Mouse (Mus musculus): ENCODE results near the gene Peli2.
"Not testable (repeated sequence)": the region's sequence is repeated elsewhere in the genome, so short reads cannot be mapped to it uniquely, and the experiment has no call there.

The Peli2 gene

DNA sequence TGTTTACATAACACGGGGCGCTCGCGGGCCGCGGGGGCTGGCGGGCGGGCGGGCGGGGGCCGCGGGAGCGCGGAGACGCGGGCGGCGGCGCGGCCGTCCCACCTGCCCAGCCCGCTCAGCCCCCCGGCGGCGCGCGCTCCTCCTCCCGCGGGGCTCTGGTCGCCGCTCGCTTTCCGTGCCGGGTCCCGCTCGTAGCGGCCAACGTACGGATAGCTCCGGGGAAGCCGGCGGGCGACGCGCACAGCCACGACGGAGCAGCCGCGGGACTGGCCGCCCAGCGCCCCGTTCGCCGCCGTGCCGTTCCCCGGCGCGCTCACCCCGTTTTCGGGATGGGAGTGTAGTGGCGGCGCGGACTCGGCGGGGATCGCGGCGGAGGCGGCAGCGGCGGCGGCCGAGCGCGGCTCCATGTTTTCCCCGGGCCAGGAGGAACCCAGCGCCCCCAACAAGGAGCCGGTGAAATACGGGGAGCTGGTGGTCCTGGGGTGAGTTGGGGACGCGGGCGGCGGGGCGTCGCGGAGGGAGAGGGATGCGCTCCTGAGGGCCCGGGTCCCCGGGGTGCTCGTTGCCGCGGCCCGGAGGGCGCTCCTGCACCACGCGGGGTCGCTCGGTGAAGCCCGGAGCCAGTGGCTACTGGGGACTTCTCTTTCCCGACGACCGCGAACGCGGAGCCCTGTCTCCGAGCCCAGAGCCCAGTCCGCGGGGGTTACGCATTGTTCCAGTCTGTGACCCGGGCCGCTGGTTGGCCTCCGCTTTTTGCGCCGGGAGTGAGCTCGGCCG lies at the start of gene Peli2:
TSS of gene Peli2 (plus strand) at position 72 of the 777 bp plus-strand sequence.
- DNase-seq (ENCODE audit: low read depth, low spot score): peak; percentile 38

DNA sequence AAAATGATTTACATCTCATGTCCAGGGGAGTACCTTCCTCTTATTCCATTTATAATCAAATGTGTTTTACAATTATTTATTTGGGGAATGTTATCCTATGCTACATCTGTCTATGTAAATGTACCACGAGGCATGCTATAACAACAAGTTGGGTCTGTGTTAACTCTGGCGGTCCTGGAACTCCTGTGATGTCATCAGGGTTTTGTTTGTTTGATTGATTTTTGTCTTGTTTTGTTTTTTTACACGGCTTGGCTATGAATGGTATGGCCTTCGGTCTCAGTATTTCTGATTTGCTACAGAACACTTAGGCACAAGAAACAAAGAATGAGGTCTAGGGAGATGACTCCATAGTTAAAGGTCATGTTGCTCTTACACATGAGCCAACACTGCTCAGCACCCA lies 48.5 kb upstream of the Peli2 start:
- DNase-seq (ENCODE audit: low read depth, low spot score): no peak

DNA sequence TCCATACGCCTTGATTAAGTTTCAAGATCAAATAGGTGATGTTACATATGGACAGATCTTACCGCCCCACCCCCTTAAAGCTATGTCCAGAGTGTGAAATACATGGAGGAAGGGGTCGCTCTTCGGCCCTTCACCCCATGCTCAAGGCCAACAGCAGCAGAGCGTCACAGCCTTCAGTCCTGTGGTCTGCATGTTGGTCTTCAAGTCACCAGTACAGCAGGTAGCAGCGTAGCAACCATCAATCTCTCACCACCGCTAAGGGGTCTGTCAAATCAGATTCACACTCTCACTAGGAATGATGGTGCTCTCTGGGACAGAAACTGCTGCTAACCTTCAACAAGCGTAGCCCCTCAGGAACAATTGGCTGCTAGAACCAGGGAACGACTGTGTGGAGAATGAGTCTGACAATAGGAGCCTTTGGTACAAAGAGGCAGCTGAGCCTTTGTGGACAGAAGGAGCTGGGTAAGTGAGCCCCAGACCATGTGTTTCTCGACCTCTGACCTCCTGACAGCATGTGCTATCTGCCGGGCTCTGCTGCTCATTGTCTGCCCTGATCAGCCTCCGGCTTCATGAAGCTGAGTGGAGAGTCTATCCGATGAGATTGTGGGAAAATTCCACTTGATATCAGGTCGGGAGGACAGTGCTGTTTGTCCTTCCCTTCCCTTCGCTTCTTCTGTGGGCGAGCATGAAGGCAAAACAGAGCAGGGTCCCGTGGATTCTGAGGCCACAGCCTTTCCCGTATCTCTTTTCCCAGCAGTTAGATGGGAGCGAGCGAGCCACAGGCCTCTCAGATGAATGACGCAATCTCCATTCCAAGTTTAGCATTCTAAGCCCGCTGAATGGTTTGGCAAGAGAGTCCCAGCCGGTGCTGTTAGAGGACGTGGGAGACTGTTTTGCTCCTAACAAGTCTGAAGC lies 47.1 kb upstream of the Peli2 start:
- no peak for DNase-seq (ENCODE audit: low read depth, low spot score)

GRCm38 (mm10) chr14:48079574-48079973 lies 41.0 kb upstream of the Peli2 start:
- not testable (repeated sequence) for DNase-seq (ENCODE audit: low read depth, low spot score)

DNA sequence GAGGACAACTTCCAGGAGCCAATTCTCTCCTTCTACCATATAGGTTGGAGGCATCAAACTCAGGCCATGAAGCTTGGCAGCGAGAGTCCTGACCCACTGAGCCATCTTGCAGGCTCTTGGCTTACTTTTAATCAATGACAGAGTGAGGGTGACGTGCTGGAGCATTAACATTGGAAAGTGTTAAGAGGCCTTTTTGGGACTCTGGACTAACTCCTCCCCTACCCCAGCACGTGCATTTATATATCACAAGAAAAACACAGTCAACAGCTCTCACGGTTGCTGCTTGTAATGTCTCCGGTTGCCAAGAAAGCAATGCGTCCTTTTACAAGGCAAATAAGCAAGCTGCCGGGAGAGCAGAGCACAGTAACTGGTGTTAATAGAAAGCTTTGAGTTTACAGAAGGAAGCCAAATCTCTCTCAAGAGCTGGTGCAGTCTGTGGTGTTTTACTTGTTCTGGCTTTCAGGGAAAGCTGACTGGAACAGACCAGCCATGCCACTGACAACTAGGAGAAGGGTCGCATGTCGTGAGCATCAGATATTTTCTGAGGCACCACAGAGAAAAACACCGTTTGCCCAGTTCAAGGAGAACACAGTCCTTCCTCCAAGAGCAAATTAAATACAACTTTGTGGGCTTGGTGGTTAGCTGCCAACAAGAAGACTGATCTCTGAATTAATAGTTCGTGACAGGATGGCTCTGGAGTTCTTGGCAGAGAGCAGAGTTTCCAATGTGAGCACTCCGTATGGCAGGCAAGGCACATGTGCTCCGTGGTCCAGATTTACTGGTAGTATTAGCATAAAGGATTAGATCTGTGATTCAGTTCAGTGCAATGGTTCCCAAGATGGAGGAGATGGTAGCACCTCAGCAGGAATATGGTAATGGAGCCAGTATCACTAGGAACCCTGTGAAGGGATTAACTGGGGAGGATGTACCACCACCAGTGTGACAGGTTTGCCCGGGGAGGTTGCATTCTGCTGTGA lies 36.5 kb upstream of the Peli2 start:
- DNase-seq (ENCODE audit: low read depth, low spot score): no peak

GRCm38 (mm10) chr14:48086682-48087297 lies 33.8 kb upstream of the Peli2 start:
- no peak for DNase-seq (ENCODE audit: low read depth, low spot score)

GRCm38 (mm10) chr14:48087298-48087830 lies 33.3 kb upstream of the Peli2 start:
- no peak for DNase-seq (ENCODE audit: low read depth, low spot score)

DNA sequence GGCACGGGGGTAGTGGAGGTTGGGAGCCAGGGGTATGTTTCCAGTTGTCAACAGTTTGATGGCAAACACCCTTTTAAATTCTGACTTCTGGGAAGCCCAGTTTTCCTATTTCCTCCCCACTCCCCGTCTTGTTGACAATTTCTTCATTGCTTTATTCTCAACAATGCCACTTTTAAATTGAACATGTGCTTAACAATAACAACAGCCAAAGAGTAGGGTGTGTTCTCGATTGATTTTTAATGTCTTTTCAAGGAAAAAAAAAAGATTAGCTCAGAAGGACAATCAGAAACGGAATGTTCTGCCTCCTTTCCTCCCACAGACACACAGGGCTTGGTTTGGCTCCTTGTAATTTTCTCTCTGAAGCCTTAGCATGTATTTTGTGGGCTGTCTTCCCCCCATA lies 30.2 kb upstream of the Peli2 start:
- no peak for DNase-seq (ENCODE audit: low read depth, low spot score)

DNA sequence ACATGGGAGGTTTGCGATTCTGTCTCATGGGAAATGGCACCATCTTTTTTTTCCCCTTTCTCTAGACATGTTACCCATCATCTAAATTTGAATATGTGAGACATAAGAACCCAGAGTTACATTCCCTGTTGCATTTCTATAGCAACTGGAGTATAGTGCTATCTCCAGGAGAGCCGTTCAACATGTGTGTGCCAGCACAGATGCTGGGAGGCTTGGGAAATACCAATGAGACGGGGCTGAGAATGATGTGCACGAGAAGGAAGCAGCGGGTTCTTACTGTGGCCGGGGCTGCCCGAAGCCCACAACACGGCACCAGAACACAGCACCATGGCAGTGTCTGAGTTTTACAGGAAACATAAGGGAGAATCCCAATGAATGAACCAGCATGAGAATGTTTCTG lies 29.5 kb upstream of the Peli2 start:
- no peak for DNase-seq (ENCODE audit: low read depth, low spot score)

DNA sequence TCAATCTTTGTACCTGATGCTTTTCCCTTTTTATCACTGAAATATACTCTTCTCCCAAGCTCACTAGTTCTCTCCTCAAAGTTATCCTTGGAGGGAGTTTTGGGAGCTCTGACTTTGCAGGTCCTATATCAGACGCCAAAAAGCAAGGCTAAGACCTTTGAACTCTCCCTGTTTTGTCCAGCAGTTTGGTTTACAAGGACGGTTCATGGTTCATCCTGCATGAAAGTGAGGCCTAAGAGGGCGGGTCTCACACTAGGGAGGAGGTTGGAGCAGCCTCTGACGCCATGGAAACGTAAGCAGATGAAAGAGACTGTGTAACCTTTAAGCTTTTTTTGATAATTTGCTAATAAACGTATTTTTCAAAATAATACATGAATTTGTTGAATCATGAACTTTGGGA lies 22.4 kb upstream of the Peli2 start:
- no peak for DNase-seq (ENCODE audit: low read depth, low spot score)

- DNase-seq (ENCODE audit: low read depth, low spot score): no peak
Measured at GRCm38 (mm10) chr14:48099354-48099753, 21.3 kb upstream of the Peli2 start.

- no peak for DNase-seq (ENCODE audit: low read depth, low spot score)
Measured at GRCm38 (mm10) chr14:48106453-48106852, 14.2 kb upstream of the Peli2 start.

DNA sequence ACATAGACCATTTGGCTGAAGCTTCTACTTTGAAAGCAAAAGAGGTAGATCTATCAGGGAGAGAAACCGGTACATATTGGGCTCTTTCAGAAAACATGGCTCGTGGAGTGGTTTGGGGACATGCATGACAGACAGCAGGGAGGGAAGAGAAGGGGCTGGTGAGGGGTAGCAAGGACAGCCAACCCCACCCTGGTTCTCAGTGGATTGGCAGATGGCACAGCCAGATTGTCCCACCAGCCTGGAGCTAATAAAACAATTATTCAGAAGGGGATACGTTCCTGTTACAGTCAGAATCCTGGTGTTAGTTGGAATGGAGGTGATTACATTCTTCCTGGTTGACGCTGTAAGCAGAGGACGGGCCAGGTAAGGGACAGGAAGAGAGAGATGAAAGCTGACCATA lies 2.6 kb upstream of the Peli2 start:
- DNase-seq (ENCODE audit: low read depth, low spot score): no peak

- DNase-seq (ENCODE audit: low read depth, low spot score): no peak
Measured at GRCm38 (mm10) chr14:48119012-48119647, 1.5 kb upstream of the Peli2 start.

GRCm38 (mm10) chr14:48119648-48120270 lies 864 bp upstream of the Peli2 start:
- peak; percentile 4 for DNase-seq (ENCODE audit: low read depth, low spot score)

DNA sequence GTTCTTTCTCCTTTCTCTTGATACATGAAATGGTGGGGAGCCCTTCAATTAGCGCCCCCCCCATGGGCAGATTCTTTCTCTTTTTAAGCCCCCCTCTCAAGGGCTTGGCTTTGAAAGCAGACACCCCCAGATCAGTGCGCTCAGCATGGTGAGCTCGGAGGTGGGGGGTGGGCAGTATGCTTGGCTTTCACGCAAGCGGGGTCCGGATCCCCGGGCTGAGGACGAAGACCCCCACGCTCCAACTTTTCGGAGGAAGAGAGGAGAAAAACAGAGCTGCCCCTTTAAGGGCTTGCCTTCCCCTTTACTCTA lies 226 bp upstream of the Peli2 start:
- no peak for DNase-seq (ENCODE audit: low read depth, low spot score)

GRCm38 (mm10) chr14:48121529-48122517 lies 1.2 kb downstream of the Peli2 start:
- DNase-seq (ENCODE audit: low read depth, low spot score): peak; percentile 19

- no peak for DNase-seq (ENCODE audit: low read depth, low spot score)
Measured at GRCm38 (mm10) chr14:48124011-48124410, 3.4 kb downstream of the Peli2 start.

DNA sequence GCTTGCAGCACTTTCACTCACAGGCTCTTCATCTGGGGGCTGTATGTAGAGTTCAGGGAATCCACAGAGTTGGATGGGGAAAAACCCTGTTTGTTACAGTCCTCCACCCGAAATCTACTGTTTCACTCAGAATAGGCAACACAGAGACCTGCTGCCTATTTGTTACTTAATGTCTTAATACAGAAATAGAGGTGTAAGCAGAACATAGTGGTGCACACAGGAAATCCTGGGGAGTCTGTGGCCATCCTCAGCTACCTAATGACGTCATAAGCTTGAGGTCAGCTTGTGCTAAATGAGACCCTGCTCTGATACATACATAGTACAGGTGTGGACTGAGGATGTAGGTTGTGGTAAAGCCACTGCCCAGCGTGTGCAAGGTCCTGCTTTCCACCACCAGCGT lies 4.2 kb downstream of the Peli2 start:
- DNase-seq (ENCODE audit: low read depth, low spot score): no peak
